Mouse (Mus musculus): ENCODE measurements around the gene Hspb2. TPM values are rescaled to one million over a fixed set of nuclear protein-coding genes. Genes with fewer than 3 reads are reported as not detected.

The Hspb2 gene
- total RNA-seq, 2 experiments from 2014 or later: 0.95 to 1.2 TPM

DNA sequence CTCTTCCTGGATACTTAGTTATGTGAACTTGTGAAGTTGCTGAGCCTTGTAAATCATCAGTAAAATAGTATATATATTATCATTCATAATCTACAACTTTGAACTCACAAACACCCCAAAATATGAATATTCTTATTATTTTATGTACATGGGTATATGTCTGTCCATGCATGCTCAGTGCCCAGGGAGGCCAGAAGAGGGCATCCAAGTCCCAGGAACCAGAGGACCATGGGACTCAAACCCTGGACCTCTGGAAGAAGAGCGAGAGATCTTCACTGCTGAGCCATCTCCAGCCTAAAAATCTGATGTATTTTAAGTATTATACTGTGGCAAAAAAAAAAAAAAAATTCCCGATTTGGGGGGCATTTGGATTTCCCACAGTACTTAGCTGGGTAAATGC is 43.0 kb downstream of the Hspb2 start:
- DNase-seq: no peak

DNA sequence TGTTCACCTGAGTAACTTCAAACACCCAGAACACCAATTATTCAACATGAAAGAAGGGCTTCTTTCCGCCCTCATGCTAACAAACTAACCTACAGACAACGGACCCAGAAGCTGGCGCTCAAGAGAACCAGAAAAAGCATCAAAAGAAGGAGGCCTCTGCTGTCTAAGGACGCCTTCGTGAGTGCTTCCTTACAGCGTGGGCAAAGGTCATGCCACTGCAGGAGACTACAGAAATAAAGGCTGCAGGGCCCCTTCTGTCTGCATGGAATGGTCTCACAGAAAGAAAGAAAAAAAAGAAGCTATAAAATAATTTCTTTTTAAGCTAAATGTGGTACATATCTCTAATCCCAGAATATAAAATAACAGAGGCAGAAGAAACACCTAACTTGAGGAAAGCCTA is 47.2 kb downstream of the Hspb2 start:
- no peak for DNase-seq

Other genes with a start within 250 kb of the Hspb2 start
- gene Pts, start 223.6 kb downstream of the Hspb2 start, total RNA-seq (2021): 10 to 100 TPM; 34.4 to 39.3 TPM
- 10 to 100 TPM; 24.4 to 26.7 TPM for gene Il18, start 197.5 kb downstream of the Hspb2 start, total RNA-seq (2021)
- gene Bco2, start 197.2 kb downstream of the Hspb2 start, total RNA-seq (2021): 1 to 10 TPM; 2.7 to 4.0 TPM
- gene Tex12, start 191.0 kb downstream of the Hspb2 start, total RNA-seq (2021): not detected
- gene Sdhd, start 148.5 kb downstream of the Hspb2 start, total RNA-seq (2021): 100 to 1,000 TPM; 114 to 116 TPM
- 100 to 1,000 TPM; 238 to 241 TPM for gene Timm8b, start 148.4 kb downstream of the Hspb2 start, total RNA-seq (2021)
- 1 to 10 TPM; 2.2 to 3.0 TPM for gene Pih1d2, start 135.0 kb downstream of the Hspb2 start, total RNA-seq (2021)
- gene Nkapd1, start 134.9 kb downstream of the Hspb2 start, total RNA-seq (2021): 10 to 100 TPM; 18.3 to 22.7 TPM
- 100 to 1,000 TPM; 134 to 144 TPM for gene Dlat, start 92.6 kb downstream of the Hspb2 start, total RNA-seq (2021)
- gene Dixdc1, start 12.8 kb downstream of the Hspb2 start, total RNA-seq (2021): 10 to 100 TPM; 83.8 to 97.1 TPM
- 1 to 10 TPM in 1 of 2 experiments, under 1 TPM in 1; 0.67 to 1.6 TPM for gene 2310030G06Rik, start 5.8 kb downstream of the Hspb2 start, total RNA-seq (2021)
- gene Cryab, start 1.0 kb downstream of the Hspb2 start, total RNA-seq (2021): 100 to 1,000 TPM; 153 to 161 TPM
- 1 to 10 TPM; 5.4 to 6.4 TPM for gene Fdxacb1, start 15.9 kb upstream of the Hspb2 start, total RNA-seq (2021)
- gene Alg9, start 22.7 kb upstream of the Hspb2 start, total RNA-seq (2021): 10 to 100 TPM; 27.3 to 31.9 TPM
- 10 to 100 TPM; 24.3 to 29.0 TPM for gene 1110032A03Rik, start 23.2 kb upstream of the Hspb2 start, total RNA-seq (2021)
- 10 to 100 TPM; 17.4 to 18.5 TPM for gene Ppp2r1b, start 92.9 kb upstream of the Hspb2 start, total RNA-seq (2021)